Mouse (Mus musculus): ENCODE measurements at regions not wholly inside any gene's neighbourhood (a gene's known extent, or its start where the extent isn't known, plus 50 kb on each side); places are given as distances from the start of the nearest gene placed in this dataset.

GRCm38 (mm10) chr14:46223008-46223407 is 156.2 kb upstream of the Gm15217 start:
- DNase-seq (ENCODE audit: low spot score): no peak

GRCm38 (mm10) chr14:46224421-46224950 is 154.7 kb upstream of the Gm15217 start:
- DNase-seq (ENCODE audit: low spot score): no peak

- DNase-seq (ENCODE audit: low spot score): no peak
Measured at GRCm38 (mm10) chr14:46225851-46226608, 153.2 kb upstream of the Gm15217 start.

GRCm38 (mm10) chr14:46234040-46234439 is 145.2 kb upstream of the Gm15217 start:
- no peak for DNase-seq (ENCODE audit: low spot score)

GRCm38 (mm10) chr14:46234835-46235234 is 144.4 kb upstream of the Gm15217 start:
- no peak for DNase-seq (ENCODE audit: low spot score)

- DNase-seq (ENCODE audit: low spot score): no peak
Measured at GRCm38 (mm10) chr14:46240046-46240800, 139.0 kb upstream of the Gm15217 start.

- DNase-seq (ENCODE audit: low spot score): no peak
Measured at GRCm38 (mm10) chr14:46240896-46241295, 138.3 kb upstream of the Gm15217 start.

GRCm38 (mm10) chr14:46247491-46248484 is 131.4 kb upstream of the Gm15217 start:
- no peak for DNase-seq (ENCODE audit: low spot score)

- DNase-seq (ENCODE audit: low spot score): no peak
Measured at GRCm38 (mm10) chr14:46249141-46249540, 130.1 kb upstream of the Gm15217 start.

- no peak for DNase-seq (ENCODE audit: low spot score)
Measured at GRCm38 (mm10) chr14:46255261-46255660, 124.0 kb upstream of the Gm15217 start.

- DNase-seq (ENCODE audit: low spot score): no peak
Measured at GRCm38 (mm10) chr14:46256336-46256735, 122.9 kb upstream of the Gm15217 start.

- DNase-seq (ENCODE audit: low spot score): no peak
Measured at GRCm38 (mm10) chr14:46257311-46257710, 121.9 kb upstream of the Gm15217 start.

- DNase-seq (ENCODE audit: low spot score): no peak
Measured at GRCm38 (mm10) chr14:46258551-46258950, 120.7 kb upstream of the Gm15217 start.

- no peak for DNase-seq (ENCODE audit: low spot score)
Measured at GRCm38 (mm10) chr14:46260291-46260980, 118.8 kb upstream of the Gm15217 start.

- DNase-seq (ENCODE audit: low spot score): no peak
Measured at GRCm38 (mm10) chr14:46275455-46275854, 103.8 kb upstream of the Gm15217 start.

GRCm38 (mm10) chr14:46276926-46277831 is 102.0 kb upstream of the Gm15217 start:
- no peak for DNase-seq (ENCODE audit: low spot score)

GRCm38 (mm10) chr14:46277832-46278611 is 101.2 kb upstream of the Gm15217 start:
- no peak for DNase-seq (ENCODE audit: low spot score)

GRCm38 (mm10) chr14:46292398-46292797 is 86.8 kb upstream of the Gm15217 start:
- no peak for DNase-seq (ENCODE audit: low spot score)

GRCm38 (mm10) chr14:46296275-46296674 is 82.9 kb upstream of the Gm15217 start:
- peak; percentile 10 for DNase-seq (ENCODE audit: low spot score)

Data from urinary bladder, postnatal 25 days (tissue).